Mouse (Mus musculus): Measurements from ENCODE around the gene Pdgfd. TPM values are rescaled to one million over a fixed set of nuclear protein-coding genes. Genes with fewer than 3 reads are reported as not detected.

Gene Pdgfd
- polyA plus RNA-seq, 1 experiment from 2014 or later = 5.1 TPM

- ATAC-seq (ENCODE audit: insufficient read depth) = no peak
Observed at GRCm38 (mm10) chr9:6305847-6306246, 137.5 kb downstream of the Pdgfd start.

DNA sequence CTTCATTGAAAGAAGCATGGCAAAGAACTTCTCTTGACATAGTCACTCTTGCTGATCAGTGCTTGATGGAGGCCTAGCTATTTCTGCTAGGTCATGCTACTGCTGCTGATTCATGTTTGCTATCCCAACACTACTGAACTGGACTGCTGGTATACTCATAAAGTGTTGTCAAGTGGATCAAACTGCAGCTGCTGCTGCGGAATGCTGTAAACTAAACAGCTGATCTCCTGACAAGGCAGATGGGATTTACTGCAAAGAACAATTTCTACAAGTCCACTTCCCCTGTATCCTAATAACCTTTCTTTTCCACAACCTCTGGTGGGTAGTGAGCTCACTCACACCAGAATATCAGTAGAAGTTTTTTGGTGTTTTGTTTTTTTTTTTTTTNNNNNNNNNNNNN, 148.7 kb downstream of the Pdgfd start:
- no peak for TF ChIP-seq CTCF (IDR thresholded peaks at IDR 0.05; ENCODE audit: low read depth)
- DNase-seq = no peak
- ATAC-seq (ENCODE audit: insufficient read depth) = no peak
- H3K4me1 ChIP-seq (ENCODE audit: insufficient read depth) = no peaks in the 10 kb centered on the region
- H3K4me2 ChIP-seq = no peak overlapping the region
- no peak overlapping the region for H3K27ac ChIP-seq (ENCODE audit: low read depth)
- no peak overlapping the region for H3K4me3 ChIP-seq (ENCODE audit: low read depth, low read length)
- no peak overlapping the region for H3K9ac ChIP-seq
- H3K36me3 ChIP-seq (ENCODE audit: insufficient read depth) = no peaks in the 10 kb centered on the region
- H3K9me3 ChIP-seq (ENCODE audit: low read depth, low read length) = no peaks in the 10 kb centered on the region
- no peaks in the 10 kb centered on the region for H3K27me3 ChIP-seq (ENCODE audit: insufficient read depth, low read length)
- 55% methylated on average over 1 of the region's 1 CpGs for WGBS

More at GRCm38 (mm10) chr9:6305847-6306246, 137.5 kb downstream of the Pdgfd start:
- Histone ChIP-seq H3K9ac (no peak overlapping the region), H3K9me3 (ENCODE audit: low read depth, low read length) (no peaks in the 10 kb centered on the region), H3K4me1 (ENCODE audit: insufficient read depth) (no peaks in the 10 kb centered on the region), H3K36me3 (ENCODE audit: insufficient read depth) (no peaks in the 10 kb centered on the region), H3K4me2 (no peak overlapping the region), H3K4me3 (ENCODE audit: low read depth, low read length) (no peak overlapping the region), H3K27ac (ENCODE audit: low read depth) (no peak overlapping the region), H3K27me3 (ENCODE audit: insufficient read depth, low read length) (no peaks in the 10 kb centered on the region)
- 81% methylated on average over 3 of the region's 3 CpGs for WGBS
- TF ChIP-seq CTCF (IDR thresholded peaks at IDR 0.05; ENCODE audit: low read depth) = no peak
- DNase-seq = no peak

GRCm38 (mm10) chr9:6325408-6325807, 157.0 kb downstream of the Pdgfd start:
- no peak overlapping the region for H3K27ac ChIP-seq (ENCODE audit: low read depth)
- no peaks in the 10 kb centered on the region for H3K9me3 ChIP-seq (ENCODE audit: low read depth, low read length)
- H3K4me2 ChIP-seq = no peak overlapping the region
- no peak for TF ChIP-seq CTCF (IDR thresholded peaks at IDR 0.05; ENCODE audit: low read depth)
- 82% methylated on average over 2 of the region's 2 CpGs for WGBS
- H3K9ac ChIP-seq = no peak overlapping the region
- no peaks in the 10 kb centered on the region for H3K4me1 ChIP-seq (ENCODE audit: insufficient read depth)
- H3K36me3 ChIP-seq (ENCODE audit: insufficient read depth) = no peaks in the 10 kb centered on the region
- ATAC-seq (ENCODE audit: insufficient read depth) (no peak), DNase-seq (no peak)
- no peak overlapping the region for H3K4me3 ChIP-seq (ENCODE audit: low read depth, low read length)
- H3K27me3 ChIP-seq (ENCODE audit: insufficient read depth, low read length) = no peaks in the 10 kb centered on the region

GRCm38 (mm10) chr9:6333499-6333898, 165.1 kb downstream of the Pdgfd start:
- Histone ChIP-seq H3K36me3 (ENCODE audit: insufficient read depth) (no peaks in the 10 kb centered on the region), H3K27me3 (ENCODE audit: insufficient read depth, low read length) (no peaks in the 10 kb centered on the region), H3K4me1 (ENCODE audit: insufficient read depth) (no peaks in the 10 kb centered on the region), H3K4me2 (no peak overlapping the region), H3K4me3 (ENCODE audit: low read depth, low read length) (no peak overlapping the region), H3K27ac (ENCODE audit: low read depth) (no peak overlapping the region), H3K9me3 (ENCODE audit: low read depth, low read length) (no peaks in the 10 kb centered on the region), H3K9ac (no peak overlapping the region)
- no peak for ATAC-seq (ENCODE audit: insufficient read depth)
- DNase-seq = no peak
- WGBS = 83% methylated on average over 1 of the region's 1 CpGs
- no peak for TF ChIP-seq CTCF (IDR thresholded peaks at IDR 0.05; ENCODE audit: low read depth)

GRCm38 (mm10) chr9:6336236-6336635, 167.9 kb downstream of the Pdgfd start:
- Histone ChIP-seq H3K27ac (ENCODE audit: low read depth) (no peak overlapping the region), H3K36me3 (ENCODE audit: insufficient read depth) (no peaks in the 10 kb centered on the region), H3K4me2 (no peak overlapping the region), H3K4me1 (ENCODE audit: insufficient read depth) (no peaks in the 10 kb centered on the region), H3K27me3 (ENCODE audit: insufficient read depth, low read length) (no peaks in the 10 kb centered on the region), H3K9ac (no peak overlapping the region), H3K4me3 (ENCODE audit: low read depth, low read length) (no peak overlapping the region), H3K9me3 (ENCODE audit: low read depth, low read length) (no peaks in the 10 kb centered on the region)
- ATAC-seq (ENCODE audit: insufficient read depth) (no peak), DNase-seq (no peak)
- no peak for TF ChIP-seq CTCF (IDR thresholded peaks at IDR 0.05; ENCODE audit: low read depth)
- 38% methylated on average over 2 of the region's 2 CpGs for WGBS

DNA sequence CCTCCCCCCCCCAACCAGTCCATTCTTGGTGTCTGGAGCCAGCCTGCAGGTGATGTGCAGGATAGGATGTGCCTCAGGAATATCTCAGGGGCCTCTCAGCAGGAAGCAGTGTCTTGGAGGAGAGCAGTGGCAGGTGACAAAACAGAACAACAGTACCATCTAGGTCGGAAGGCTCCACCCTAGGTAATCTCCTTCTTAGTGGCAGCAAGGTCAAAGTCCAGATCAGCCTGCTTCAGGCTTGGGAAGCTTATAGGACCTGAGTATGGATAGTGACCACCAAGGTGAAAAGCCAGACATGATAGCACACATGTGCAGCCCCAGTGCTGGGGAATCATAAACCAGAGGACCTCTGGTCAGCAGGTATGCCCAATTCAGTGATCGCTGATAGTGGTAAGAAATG, 169.5 kb downstream of the Pdgfd start:
- H3K9ac ChIP-seq = no peak overlapping the region
- no peak for ATAC-seq (ENCODE audit: insufficient read depth)
- no peak for DNase-seq
- no peak overlapping the region for H3K27ac ChIP-seq (ENCODE audit: low read depth)
- no peaks in the 10 kb centered on the region for H3K4me1 ChIP-seq (ENCODE audit: insufficient read depth)
- no peak for TF ChIP-seq CTCF (IDR thresholded peaks at IDR 0.05; ENCODE audit: low read depth)
- no peak overlapping the region for H3K4me3 ChIP-seq (ENCODE audit: low read depth, low read length)
- no peaks in the 10 kb centered on the region for H3K36me3 ChIP-seq (ENCODE audit: insufficient read depth)
- no peaks in the 10 kb centered on the region for H3K9me3 ChIP-seq (ENCODE audit: low read depth, low read length)
- H3K27me3 ChIP-seq (ENCODE audit: insufficient read depth, low read length) = no peaks in the 10 kb centered on the region
- 89% methylated on average over 2 of the region's 2 CpGs for WGBS
- no peak overlapping the region for H3K4me2 ChIP-seq

GRCm38 (mm10) chr9:6338344-6338743, 170.0 kb downstream of the Pdgfd start:
- no peak for TF ChIP-seq CTCF (IDR thresholded peaks at IDR 0.05; ENCODE audit: low read depth)
- no peaks in the 10 kb centered on the region for H3K9me3 ChIP-seq (ENCODE audit: low read depth, low read length)
- no peak for DNase-seq
- H3K27me3 ChIP-seq (ENCODE audit: insufficient read depth, low read length) = no peaks in the 10 kb centered on the region
- H3K4me2 ChIP-seq = no peak overlapping the region
- H3K4me1 ChIP-seq (ENCODE audit: insufficient read depth) = no peaks in the 10 kb centered on the region
- WGBS = 84% methylated on average over 3 of the region's 3 CpGs
- H3K27ac ChIP-seq (ENCODE audit: low read depth) = no peak overlapping the region
- no peak overlapping the region for H3K9ac ChIP-seq
- ATAC-seq (ENCODE audit: insufficient read depth) = no peak
- H3K36me3 ChIP-seq (ENCODE audit: insufficient read depth) = no peaks in the 10 kb centered on the region
- no peak overlapping the region for H3K4me3 ChIP-seq (ENCODE audit: low read depth, low read length)

DNA sequence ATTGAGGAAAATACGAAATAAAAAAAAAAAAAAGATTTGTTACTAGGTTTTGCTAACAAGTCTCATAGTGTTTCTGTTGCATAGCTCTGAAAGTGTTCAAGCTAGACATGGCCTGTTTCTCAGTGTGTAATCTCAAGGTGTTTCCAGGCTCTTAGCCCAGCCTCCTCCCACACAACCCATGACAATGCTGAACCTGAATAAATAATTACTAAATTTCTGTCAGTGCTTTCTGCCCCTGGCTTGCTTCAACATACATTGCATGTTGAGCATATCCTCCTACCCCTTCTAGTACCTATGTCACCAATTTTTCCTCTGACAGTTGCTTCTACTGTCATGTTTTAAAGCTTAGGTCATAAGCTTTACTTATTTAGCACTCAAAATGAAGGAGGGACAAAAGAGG, 171.0 kb downstream of the Pdgfd start:
- Histone ChIP-seq H3K27me3 (ENCODE audit: insufficient read depth, low read length) (no peaks in the 10 kb centered on the region), H3K9me3 (ENCODE audit: low read depth, low read length) (no peaks in the 10 kb centered on the region), H3K4me2 (no peak overlapping the region), H3K27ac (ENCODE audit: low read depth) (no peak overlapping the region), H3K4me3 (ENCODE audit: low read depth, low read length) (no peak overlapping the region), H3K9ac (no peak overlapping the region), H3K36me3 (ENCODE audit: insufficient read depth) (no peaks in the 10 kb centered on the region), H3K4me1 (ENCODE audit: insufficient read depth) (0 out of 2 replicates have a peak, but pooled peaks cover under 1% of the 10 kb centered on the region)
- no peak for TF ChIP-seq CTCF (IDR thresholded peaks at IDR 0.05; ENCODE audit: low read depth)
- DNase-seq (no peak), ATAC-seq (ENCODE audit: insufficient read depth) (no peak)
- 74% methylated on average over 1 of the region's 1 CpGs for WGBS
